Mouse (Mus musculus): Measurements from ENCODE around the gene Coro7. TPM values are rescaled to one million over a fixed set of nuclear protein-coding genes. Genes with fewer than 3 reads are reported as not detected.

The Coro7 gene
- total and polyA plus RNA-seq, 2 experiments from 2014 or later = 28.7 to 31.1 TPM

DNA sequence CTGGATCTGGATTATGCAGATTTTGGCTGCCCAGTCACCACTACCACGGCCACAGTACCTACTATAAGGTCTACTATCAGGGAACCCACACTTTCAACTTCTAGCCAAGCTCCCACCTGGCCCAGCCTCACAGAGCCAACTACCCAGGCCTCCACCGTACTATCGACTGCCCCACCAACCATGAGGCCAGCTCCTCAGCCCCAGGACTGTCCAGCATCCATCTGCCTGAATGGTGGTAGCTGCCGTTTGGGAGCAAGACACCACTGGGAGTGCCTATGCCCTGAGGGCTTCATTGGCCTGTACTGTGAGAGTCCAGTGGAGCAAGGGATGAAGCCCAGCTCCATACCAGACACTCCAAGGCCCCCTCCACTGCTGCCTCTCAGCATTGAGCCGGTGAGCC is 30.4 kb downstream of the Coro7 start:
- H3K9ac ChIP-seq (replicated peaks; ENCODE audit: low read length, poor library complexity, severe bottlenecking) = no peak overlapping the region
- ATAC-seq (ENCODE audit: low FRiP score) (no peak), DNase-seq (ENCODE audit: low spot score) (no peak)
- H3K27me3 ChIP-seq (ENCODE audit: insufficient read depth, low read length) = no peaks in the 10 kb centered on the region
- TF ChIP-seq CTCF (IDR thresholded peaks at IDR 0.05) = no peak
- no peak overlapping the region for H3K4me2 ChIP-seq (ENCODE audit: low read depth, low read length, poor library complexity, severe bottlenecking)
- H3K36me3 ChIP-seq (ENCODE audit: insufficient read depth, low read length) = peaks cover 32% of the 10 kb centered on the region
- H3K9me3 ChIP-seq (ENCODE audit: low read length) = no peaks in the 10 kb centered on the region
- WGBS = 85% methylated on average over 5 of the region's 5 CpGs
- no peak overlapping the region for H3K27ac ChIP-seq (ENCODE audit: low read depth, low read length)
- 0 out of 2 replicates have a peak, but pooled peaks cover 2% of the 10 kb centered on the region for H3K4me1 ChIP-seq (ENCODE audit: insufficient read depth, low read length)
- H3K4me3 ChIP-seq (ENCODE audit: low read depth, low read length) = no peak overlapping the region

DNA sequence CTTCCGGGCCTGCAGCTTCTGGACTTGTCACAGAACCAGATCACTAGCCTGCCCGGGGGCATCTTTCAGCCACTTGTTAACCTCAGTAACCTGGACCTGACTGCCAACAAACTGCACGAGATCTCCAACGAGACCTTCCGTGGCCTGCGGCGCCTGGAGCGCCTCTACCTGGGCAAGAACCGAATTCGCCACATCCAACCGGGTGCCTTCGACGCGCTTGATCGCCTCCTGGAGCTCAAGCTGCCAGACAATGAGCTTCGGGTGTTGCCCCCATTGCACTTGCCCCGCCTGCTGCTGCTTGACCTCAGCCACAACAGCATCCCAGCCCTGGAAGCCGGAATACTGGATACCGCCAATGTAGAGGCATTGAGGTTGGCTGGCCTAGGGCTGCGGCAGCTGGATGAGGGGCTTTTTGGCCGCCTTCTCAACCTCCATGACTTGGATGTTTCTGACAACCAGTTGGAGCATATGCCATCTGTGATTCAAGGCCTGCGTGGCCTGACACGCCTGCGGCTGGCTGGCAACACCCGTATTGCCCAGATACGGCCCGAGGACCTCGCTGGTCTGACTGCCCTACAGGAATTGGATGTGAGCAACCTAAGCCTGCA is 31.1 kb downstream of the Coro7 start:
- H3K4me2 ChIP-seq (ENCODE audit: low read depth, low read length, poor library complexity, severe bottlenecking) = no peak overlapping the region
- peaks cover 32% of the 10 kb centered on the region for H3K36me3 ChIP-seq (ENCODE audit: insufficient read depth, low read length)
- ATAC-seq (ENCODE audit: low FRiP score) = no peak
- no peak for TF ChIP-seq CTCF (IDR thresholded peaks at IDR 0.05)
- no peaks in the 10 kb centered on the region for H3K27me3 ChIP-seq (ENCODE audit: insufficient read depth, low read length)
- H3K9me3 ChIP-seq (ENCODE audit: low read length) = no peaks in the 10 kb centered on the region
- H3K9ac ChIP-seq (replicated peaks; ENCODE audit: low read length, poor library complexity, severe bottlenecking) = no peak overlapping the region
- 0 out of 2 replicates have a peak, but pooled peaks cover 2% of the 10 kb centered on the region for H3K4me1 ChIP-seq (ENCODE audit: insufficient read depth, low read length)
- H3K27ac ChIP-seq (ENCODE audit: low read depth, low read length) = no peak overlapping the region
- H3K4me3 ChIP-seq (ENCODE audit: low read depth, low read length) = no peak overlapping the region
- WGBS = 82% methylated on average over 28 of the region's 28 CpGs
- peak; percentile 35 for DNase-seq (ENCODE audit: low spot score)

DNA sequence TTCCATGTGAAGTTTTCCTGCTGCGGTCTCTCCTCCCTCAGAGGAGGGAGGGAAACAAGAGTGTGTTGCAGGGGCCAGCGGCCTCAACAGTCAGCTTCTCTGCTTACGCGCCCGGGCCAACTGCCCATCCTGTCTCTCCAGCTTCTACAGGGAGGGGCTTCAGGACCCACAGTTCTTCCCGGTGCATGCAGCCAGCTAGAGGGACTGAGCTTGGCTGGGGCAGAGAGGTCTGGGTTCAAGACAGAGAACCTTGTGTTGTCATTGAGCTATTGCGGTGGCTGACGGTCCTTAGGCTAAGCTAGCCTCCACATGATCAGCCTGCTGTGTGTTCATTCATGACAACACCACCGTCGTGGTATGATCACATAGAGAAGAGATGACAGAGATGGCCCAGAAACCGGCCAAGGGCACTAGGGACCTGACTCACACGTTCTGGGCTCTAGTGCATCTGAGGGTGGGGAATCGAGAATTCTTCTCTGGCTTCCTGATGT is 31.9 kb downstream of the Coro7 start:
- no peak overlapping the region for H3K4me2 ChIP-seq (ENCODE audit: low read depth, low read length, poor library complexity, severe bottlenecking)
- DNase-seq (ENCODE audit: low spot score) = peak; percentile 48
- no peak for ATAC-seq (ENCODE audit: low FRiP score)
- H3K27me3 ChIP-seq (ENCODE audit: insufficient read depth, low read length) = no peaks in the 10 kb centered on the region; the same call in 1 of the 2 replicates
- H3K9ac ChIP-seq (replicated peaks; ENCODE audit: low read length, poor library complexity, severe bottlenecking) = no peak overlapping the region
- H3K4me1 ChIP-seq (ENCODE audit: insufficient read depth, low read length) = 0 out of 2 replicates have a peak, but pooled peaks cover 2% of the 10 kb centered on the region
- TF ChIP-seq CTCF (IDR thresholded peaks at IDR 0.05) = no peak
- WGBS = 74% methylated on average over 13 of the region's 13 CpGs
- H3K4me3 ChIP-seq (ENCODE audit: low read depth, low read length) = no peak overlapping the region
- peaks cover 29% of the 10 kb centered on the region for H3K36me3 ChIP-seq (ENCODE audit: insufficient read depth, low read length)
- no peak overlapping the region for H3K27ac ChIP-seq (ENCODE audit: low read depth, low read length)
- no peaks in the 10 kb centered on the region for H3K9me3 ChIP-seq (ENCODE audit: low read length)

GRCm38 (mm10) chr16:4646831-4647230 is 32.7 kb downstream of the Coro7 start:
- no peak overlapping the region for H3K27ac ChIP-seq (ENCODE audit: low read depth, low read length)

DNA sequence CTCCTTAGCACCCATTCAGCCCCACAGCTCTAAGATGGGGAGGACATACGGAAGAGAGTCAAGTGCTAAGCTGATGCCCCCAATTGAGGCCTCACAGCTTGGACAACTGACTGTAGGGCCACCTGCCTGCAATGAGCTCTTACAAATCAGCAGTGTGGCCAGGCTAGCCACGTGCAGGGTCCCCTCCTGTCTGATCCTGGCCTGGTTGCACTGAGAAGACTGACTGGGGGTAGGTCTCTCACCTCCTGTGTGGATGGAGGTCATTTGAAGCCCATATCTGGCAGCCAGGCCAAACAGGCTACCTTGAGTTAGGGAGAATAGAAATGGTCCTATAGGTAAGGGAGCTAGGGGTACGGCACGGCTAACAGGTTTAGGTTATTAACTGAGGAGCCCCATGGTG is 33.7 kb downstream of the Coro7 start:
- Histone ChIP-seq H3K9ac (replicated peaks; ENCODE audit: low read length, poor library complexity, severe bottlenecking) (no peak overlapping the region), H3K27ac (ENCODE audit: low read depth, low read length) (no peak overlapping the region), H3K9me3 (ENCODE audit: low read length) (no peaks in the 10 kb centered on the region), H3K4me2 (ENCODE audit: low read depth, low read length, poor library complexity, severe bottlenecking) (no peak overlapping the region), H3K27me3 (ENCODE audit: insufficient read depth, low read length) (no peaks in the 10 kb centered on the region; the same call in 1 of the 2 replicates), H3K36me3 (ENCODE audit: insufficient read depth, low read length) (peaks cover 23% of the 10 kb centered on the region), H3K4me1 (ENCODE audit: insufficient read depth, low read length) (no peaks in the 10 kb centered on the region), H3K4me3 (ENCODE audit: low read depth, low read length) (no peak overlapping the region)
- ATAC-seq (ENCODE audit: low FRiP score) (no peak), DNase-seq (ENCODE audit: low spot score) (no peak)
- no peak for TF ChIP-seq CTCF (IDR thresholded peaks at IDR 0.05)
- WGBS = 80% methylated on average over 4 of the region's 4 CpGs

More at GRCm38 (mm10) chr16:4646831-4647230, 32.7 kb downstream of the Coro7 start:
- H3K4me2 ChIP-seq (ENCODE audit: low read depth, low read length, poor library complexity, severe bottlenecking) = no peak overlapping the region
- no peak for TF ChIP-seq CTCF (IDR thresholded peaks at IDR 0.05)
- no peak overlapping the region for H3K9ac ChIP-seq (replicated peaks; ENCODE audit: low read length, poor library complexity, severe bottlenecking)
- ATAC-seq (ENCODE audit: low FRiP score) (no peak), DNase-seq (ENCODE audit: low spot score) (no peak)
- peaks cover 26% of the 10 kb centered on the region for H3K36me3 ChIP-seq (ENCODE audit: insufficient read depth, low read length)
- no peaks in the 10 kb centered on the region; the same call in 1 of the 2 replicates for H3K27me3 ChIP-seq (ENCODE audit: insufficient read depth, low read length)
- no peaks in the 10 kb centered on the region for H3K9me3 ChIP-seq (ENCODE audit: low read length)
- 0 out of 2 replicates have a peak, but pooled peaks cover 2% of the 10 kb centered on the region for H3K4me1 ChIP-seq (ENCODE audit: insufficient read depth, low read length)
- 75% methylated on average over 4 of the region's 4 CpGs for WGBS
- H3K4me3 ChIP-seq (ENCODE audit: low read depth, low read length) = no peak overlapping the region

DNA sequence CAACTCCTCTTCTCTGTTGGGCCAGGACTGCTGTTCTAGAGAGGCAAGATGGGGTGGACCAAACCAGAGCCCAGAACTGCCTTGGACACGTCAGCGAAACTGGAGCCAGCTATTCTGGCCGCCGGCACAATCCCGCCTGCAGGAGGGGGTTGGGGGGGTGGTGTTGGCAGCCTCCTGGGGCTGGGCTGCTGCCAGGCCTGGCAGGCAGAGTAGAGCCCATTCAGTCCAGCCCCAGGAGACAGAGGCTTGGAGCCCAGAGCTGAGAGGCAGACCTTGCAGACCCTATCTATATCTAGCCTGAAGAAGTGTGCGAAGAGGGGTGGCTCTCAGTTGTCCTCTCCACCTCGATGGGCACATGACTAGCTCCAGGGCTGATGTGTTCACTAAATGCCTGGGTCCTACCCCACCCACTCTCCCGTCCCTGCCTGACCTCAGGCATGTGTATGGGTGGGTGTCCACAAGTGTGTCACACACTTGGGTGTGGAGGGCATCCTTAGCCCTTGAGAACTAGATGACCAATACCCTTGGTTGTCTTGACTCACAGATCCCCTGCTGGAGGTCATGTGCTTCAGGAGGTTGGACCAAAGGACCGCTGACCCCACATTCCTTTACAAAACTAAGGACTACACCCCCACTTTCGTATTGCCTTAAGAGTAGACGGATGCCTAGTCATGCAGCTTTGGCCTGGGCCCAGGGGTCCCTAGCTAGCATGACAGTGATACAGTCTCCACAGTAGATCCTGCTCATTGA is 35.7 kb downstream of the Coro7 start:
- ATAC-seq (ENCODE audit: low FRiP score) (peak; percentile 53), DNase-seq (ENCODE audit: low spot score) (peak; percentile 86)
- H3K4me3 ChIP-seq (ENCODE audit: low read depth, low read length) = no peak overlapping the region
- H3K27me3 ChIP-seq (ENCODE audit: insufficient read depth, low read length) = no peaks in the 10 kb centered on the region; the same call in 1 of the 2 replicates
- H3K36me3 ChIP-seq (ENCODE audit: insufficient read depth, low read length) = peaks cover 9% of the 10 kb centered on the region
- 0 out of 2 replicates have a peak, but pooled peaks cover 9% of the 10 kb centered on the region for H3K4me1 ChIP-seq (ENCODE audit: insufficient read depth, low read length)
- no peak overlapping the region for H3K9ac ChIP-seq (replicated peaks; ENCODE audit: low read length, poor library complexity, severe bottlenecking)
- no peak overlapping the region for H3K4me2 ChIP-seq (ENCODE audit: low read depth, low read length, poor library complexity, severe bottlenecking)
- TF ChIP-seq CTCF (IDR thresholded peaks at IDR 0.05) = no peak
- no peaks in the 10 kb centered on the region for H3K9me3 ChIP-seq (ENCODE audit: low read length)
- no peak overlapping the region for H3K27ac ChIP-seq (ENCODE audit: low read depth, low read length)
- WGBS = 58% methylated on average over 11 of the region's 11 CpGs

All from midbrain, postnatal 0 days (tissue).